Mouse (Mus musculus): ENCODE data around the gene Bmpr1a.

- no peak for TF ChIP-seq CTCF (conservative IDR thresholded peaks at IDR 0.05; ENCODE audit: low read length)
- no peak for TF ChIP-seq POU5F1 (IDR thresholded peaks at IDR 0.05; ENCODE audit: borderline replicate concordance, low read length)
- TF ChIP-seq NANOG (IDR thresholded peaks at IDR 0.05; ENCODE audit: borderline replicate concordance, low read length): no peak
Measured at GRCm38 (mm10) chr14:34445348-34445747, 57.8 kb downstream of the Bmpr1a start.
